Mouse (Mus musculus) ZHBTc4 (cell line): ENCODE data around the gene Psd.

Source experiments
- DNase-seq: peaks from one replicate; pipeline ENCODE4 v3.0.0-alpha.2; 2011; ENCODE audit warnings: low read depth, low spot score

Psd gene

GRCm38 (mm10) chr19:46306751-46307289 is 20.1 kb downstream of the Psd start:
- no peak for DNase-seq

- no peak for DNase-seq
These were observed 20.7 kb downstream of the Psd start for GRCm38 (mm10) chr19:46306268-46306610.

GRCm38 (mm10) chr19:46305432-46306267 is 21.3 kb downstream of the Psd start:
- DNase-seq: peak; percentile 93

- DNase-seq: peak; percentile 54
These were observed 22.0 kb downstream of the Psd start for GRCm38 (mm10) chr19:46304908-46305333.

GRCm38 (mm10) chr19:46304216-46304841 is 22.6 kb downstream of the Psd start, which contains the start of gene Nfkb2:
Gene Nfkb2 (plus strand): TSS chr19:46304320.
- DNase-seq: peak; percentile 93

GRCm38 (mm10) chr19:46303251-46304215 is 23.4 kb downstream of the Psd start:
- no peak for DNase-seq

- no peak for DNase-seq
These were observed 24.4 kb downstream of the Psd start for GRCm38 (mm10) chr19:46302551-46302950.

- peak; percentile 58 for DNase-seq
These were observed 26.5 kb downstream of the Psd start for GRCm38 (mm10) chr19:46300294-46301045.

GRCm38 (mm10) chr19:46296938-46297337 is 30.0 kb downstream of the Psd start:
- DNase-seq: no peak

- DNase-seq: no peak
These were observed 36.3 kb downstream of the Psd start for GRCm38 (mm10) chr19:46290535-46291105.

GRCm38 (mm10) chr19:46287566-46287965 is 39.4 kb downstream of the Psd start:
- no peak for DNase-seq

GRCm38 (mm10) chr19:46286926-46287325 is 40.0 kb downstream of the Psd start:
- DNase-seq: no peak

GRCm38 (mm10) chr19:46286047-46286446 is 40.9 kb downstream of the Psd start:
- DNase-seq: no peak

- no peak for DNase-seq
These were observed 41.3 kb downstream of the Psd start for GRCm38 (mm10) chr19:46285631-46286030.

- no peak for DNase-seq
These were observed 42.3 kb downstream of the Psd start for GRCm38 (mm10) chr19:46284686-46285085.

GRCm38 (mm10) chr19:46282081-46282849 is 44.7 kb downstream of the Psd start:
- DNase-seq: peak; percentile 60

- peak; percentile 68 for DNase-seq
These were observed 51.6 kb downstream of the Psd start for GRCm38 (mm10) chr19:46275307-46275706.

- peak; percentile 29 for DNase-seq
These were observed 62.2 kb downstream of the Psd start for GRCm38 (mm10) chr19:46264762-46265161.
